Mouse (Mus musculus) lung, postnatal 0 days (tissue): ENCODE measurements around the gene Gm21188. TPM values are rescaled to one million over a fixed set of nuclear protein-coding genes. Genes with fewer than 3 reads are reported as not detected.
A peak's percentile ranks its signal among the peaks of the same experiment; 100 is the strongest.
"Not testable (repeated sequence)": the region's sequence is repeated elsewhere in the genome, so short reads cannot be mapped to it uniquely, and the experiment has no call there.

ENCODE experiments used
- ATAC-seq: fragments of 200-750 bp; cut with Nextera tagmentation; 2 replicates; pipeline ENCODE4 v1.8.0; 2017; ENCODE audit warnings: moderate library complexity
- DNase-seq: peaks from one replicate; pipeline ENCODE4 v3.0.0-alpha.2; 2016; ENCODE audit warnings: low spot score
- H3K27ac ChIP-seq: fragments of 300-500 bp; sonication (generic); 2 replicates; pipeline ENCODE4 v1.5.1; 2014; ENCODE audit warnings: antibody characterized with exemption, mild to moderate bottlenecking, low read length, mixed read lengths
- H3K27me3 ChIP-seq: fragments of 300-500 bp; sonication (generic); replicated peaks from 2 replicates; pipeline ENCODE4 v1.6.1; 2014; ENCODE audit warnings: low read length, mixed read lengths; ENCODE audit not compliant: insufficient read depth
- H3K36me3 ChIP-seq: fragments of 300-500 bp; sonication (generic); 2 replicates; pipeline ENCODE4 v1.6.1; 2014; ENCODE audit warnings: low read length, mixed read lengths; ENCODE audit not compliant: insufficient read depth
- H3K4me1 ChIP-seq: fragments of 300-500 bp; sonication (generic); 2 replicates; pipeline ENCODE4 v1.6.1; 2014; ENCODE audit warnings: antibody characterized with exemption, low read depth, low read length, mixed read lengths; ENCODE audit not compliant: insufficient read depth
- H3K4me2 ChIP-seq: fragments of 300-500 bp; sonication (generic); replicated peaks from 2 replicates; pipeline ENCODE4 v1.6.1; 2014; ENCODE audit warnings: low read depth, mild to moderate bottlenecking, low read length, moderate library complexity, mixed read lengths
- H3K4me3 ChIP-seq: fragments of 300-500 bp; sonication (generic); 2 replicates; pipeline ENCODE4 v1.5.1; 2014; ENCODE audit warnings: low read depth, low read length
- H3K9ac ChIP-seq: fragments of 300-500 bp; sonication (generic); replicated peaks from 2 replicates; pipeline ENCODE4 v1.6.1; 2014; ENCODE audit warnings: low read depth, mild to moderate bottlenecking
- H3K9me3 ChIP-seq: fragments of 300-500 bp; sonication (generic); 2 replicates; pipeline ENCODE4 v1.6.1; 2016; ENCODE audit warnings: low read length, mixed read lengths
- WGBS: fragments of 180-500 bp; shearing (Covaris S2); extraction: QIAGEN DNeasy Blood & Tissue Kit; methylation state at CpG from one replicate; pipeline ENCODE4 v1.1.7; 2014; 5-methylcytosine and 5-hydroxymethylcytosine counted together
- polyA plus RNA-seq: library from polyadenylated mRNA; unstranded; fragments of >200 nt; fragmentation: Nextera tagmentation; extraction: Ambion mirVana; gene quantifications from 2 replicates; pipeline ENCODE4 v1.2.1, GENCODE M21; 2015

Gm21188 gene
- polyA plus RNA-seq, 1 experiment from 2014 or later, result 0.38 TPM

- peak; percentile 3 for DNase-seq
- not testable (repeated sequence) for H3K9ac ChIP-seq, H3K27me3 ChIP-seq, H3K9me3 ChIP-seq, H3K4me1 ChIP-seq, H3K4me3 ChIP-seq, H3K36me3 ChIP-seq, H3K27ac ChIP-seq, H3K4me2 ChIP-seq, ATAC-seq
- WGBS, result 5% methylated on average over 16 of the region's 19 CpGs
These were observed 18.3 kb downstream of the Gm21188 start for GRCm38 (mm10) chr13:120033516-120034190.

- not testable (repeated sequence) for H3K36me3 ChIP-seq, H3K27me3 ChIP-seq, DNase-seq, H3K9ac ChIP-seq, H3K27ac ChIP-seq, H3K4me1 ChIP-seq, ATAC-seq, H3K9me3 ChIP-seq, H3K4me3 ChIP-seq, H3K4me2 ChIP-seq
- 5% methylated on average over 10 of the region's 16 CpGs for WGBS
These were observed 20.3 kb downstream of the Gm21188 start for GRCm38 (mm10) chr13:120031676-120032075.

- not testable (repeated sequence) for H3K4me3 ChIP-seq, H3K4me1 ChIP-seq, H3K27me3 ChIP-seq, H3K9ac ChIP-seq, H3K4me2 ChIP-seq, H3K36me3 ChIP-seq, DNase-seq, H3K27ac ChIP-seq, ATAC-seq, H3K9me3 ChIP-seq
- 1% methylated on average over 11 of the region's 11 CpGs for WGBS
These were observed 24.6 kb downstream of the Gm21188 start for GRCm38 (mm10) chr13:120027368-120027767.

- H3K4me3 ChIP-seq, H3K27me3 ChIP-seq, H3K9ac ChIP-seq, H3K9me3 ChIP-seq, DNase-seq, H3K4me1 ChIP-seq, H3K36me3 ChIP-seq, H3K4me2 ChIP-seq, ATAC-seq, H3K27ac ChIP-seq: not testable (repeated sequence)
- WGBS, result no CpG with 5 or more reads among the region's 17 CpGs
These were observed 25.1 kb downstream of the Gm21188 start, which contains the start of gene Gm36079 for GRCm38 (mm10) chr13:120026911-120027310. Gene Gm36079, minus strand, starts transcription at chr13:120027011.

GRCm38 (mm10) chr13:120026373-120026772 lies 25.6 kb downstream of the Gm21188 start:
- H3K27ac ChIP-seq, DNase-seq, ATAC-seq, H3K4me1 ChIP-seq, H3K9me3 ChIP-seq, H3K27me3 ChIP-seq, H3K36me3 ChIP-seq, H3K4me2 ChIP-seq, H3K9ac ChIP-seq, H3K4me3 ChIP-seq: not testable (repeated sequence)
- WGBS, result 0% methylated on average over 3 of the region's 13 CpGs

- H3K27ac ChIP-seq, H3K9me3 ChIP-seq, DNase-seq, H3K4me3 ChIP-seq, H3K27me3 ChIP-seq, H3K4me1 ChIP-seq, H3K36me3 ChIP-seq, ATAC-seq, H3K9ac ChIP-seq, H3K4me2 ChIP-seq: not testable (repeated sequence)
- WGBS, result 11% methylated on average over 4 of the region's 4 CpGs
These were observed 26.4 kb downstream of the Gm21188 start for GRCm38 (mm10) chr13:120025576-120025975.

GRCm38 (mm10) chr13:120025004-120025403 lies 27.0 kb downstream of the Gm21188 start:
- H3K9me3 ChIP-seq, H3K27me3 ChIP-seq, H3K4me3 ChIP-seq, H3K4me1 ChIP-seq, ATAC-seq, DNase-seq, H3K27ac ChIP-seq, H3K9ac ChIP-seq, H3K36me3 ChIP-seq, H3K4me2 ChIP-seq: not testable (repeated sequence)
- WGBS, result 4% methylated on average over 19 of the region's 21 CpGs

GRCm38 (mm10) chr13:120024581-120024980 lies 27.4 kb downstream of the Gm21188 start:
- H3K4me1 ChIP-seq, H3K9ac ChIP-seq, H3K9me3 ChIP-seq, H3K27me3 ChIP-seq, DNase-seq, H3K4me3 ChIP-seq, H3K4me2 ChIP-seq, H3K36me3 ChIP-seq, ATAC-seq, H3K27ac ChIP-seq: not testable (repeated sequence)
- WGBS, result 14% methylated on average over 9 of the region's 9 CpGs
